In the genomic region with DNA sequence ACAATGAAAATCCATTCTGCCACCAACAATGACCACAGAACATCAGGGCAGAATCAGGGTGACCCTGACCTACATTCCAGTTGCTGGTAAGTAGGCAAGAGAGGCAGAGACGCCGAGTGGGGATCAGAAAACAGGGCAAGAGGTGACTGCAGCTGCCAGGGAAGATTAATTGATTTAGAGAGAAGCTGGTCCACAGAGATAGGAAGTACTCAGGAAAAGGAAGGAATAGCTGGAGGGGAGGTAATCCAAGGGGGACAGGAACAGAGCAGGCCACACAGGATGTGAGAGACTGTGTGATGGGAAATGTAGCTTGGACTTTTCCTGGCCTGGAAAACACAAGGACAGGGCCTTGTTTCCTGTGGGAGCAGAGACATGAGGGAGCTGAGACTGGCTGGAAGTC, we compare ENCODE assay signal across 12 mouse cellular contexts. TPM values are rescaled to one million over a fixed set of nuclear protein-coding genes. Genes with fewer than 3 reads are reported as not detected.
A peak's percentile ranks its signal among the peaks of the same experiment; 100 is the strongest.
DNase-seq lines count a peak whose midpoint lies in the region; ATAC-seq and TF ChIP-seq lines count a peak whose summit lies in the region.
"Had no signal": no experiment of that assay in that cellular context is flagged by ENCODE, and none has a peak within 500 bp of the region (broad histone marks: within the 10 kb centered on the region; RNA-seq: fewer than 3 reads in every experiment).

No protein-coding gene starts in this region.

- H3K36me3 ChIP-seq in kidney, adult 2 months (ENCODE audit: control insufficient read depth, insufficient read depth, low read length): no peaks in the 10 kb centered on the region
- no peaks in the 10 kb centered on the region for H3K36me3 ChIP-seq in forebrain, embryonic 15.5 days
- H3K36me3 ChIP-seq: embryonic facial prominence, embryonic 15.5 days had no signal

- H3K4me1 ChIP-seq in kidney, adult 2 months (ENCODE audit: control insufficient read depth, insufficient read depth, low read length): peaks cover 28% of the 10 kb centered on the region
- H3K4me1 ChIP-seq in forebrain, embryonic 15.5 days: no peaks in the 10 kb centered on the region
- H3K4me1 ChIP-seq: megakaryocyte, embryonic 14.5 days had no signal

- TF ChIP-seq CTCF in kidney, adult 2 months (conservative IDR thresholded peaks at IDR 0.05; ENCODE audit: insufficient read depth, insufficient read length, low read depth, low read length): no peak

- no peak overlapping the region for H3K4me2 ChIP-seq in forebrain, embryonic 15.5 days (replicated peaks)
- H3K4me2 ChIP-seq: embryonic facial prominence, embryonic 15.5 days had no signal

- H3K4me3 ChIP-seq in kidney, adult 2 months (ENCODE audit: insufficient read depth, low read depth, low read length): no peak overlapping the region
- H3K4me3 ChIP-seq in forebrain, embryonic 15.5 days: no peak overlapping the region
- H3K4me3 ChIP-seq: embryonic facial prominence, embryonic 15.5 days; megakaryocyte, embryonic 14.5 days; myocyte had no signal

- 31% methylated on average over 2 of the region's 2 CpGs for WGBS in kidney, adult 2 months
- 79% methylated on average over 2 of the region's 2 CpGs for WGBS in forebrain, embryonic 15.5 days

- peak; percentile 72 for DNase-seq in kidney, adult 2 months
- DNase-seq in kidney, postnatal 4 days: no peak
- peak; percentile 45 for DNase-seq in adrenal gland, postnatal 14 days
- DNase-seq in heart, adult 9 months (ENCODE audit: low spot score in 2 of 2): peak; percentile 66 to 82
- DNase-seq in kidney, postnatal 14 days: peak; percentile 60
- DNase-seq in spleen, adult 12 weeks (ENCODE audit: low spot score): no peak
- DNase-seq in ovary, postnatal 14 days (ENCODE audit: low spot score): no peak
- DNase-seq: cerebellum, postnatal 10 days had no signal

- no peak overlapping the region for H3K27ac ChIP-seq in kidney, adult 2 months (ENCODE audit: insufficient read depth, low read depth, low read length)
- no peak overlapping the region for H3K27ac ChIP-seq in forebrain, embryonic 15.5 days (replicated peaks)
- H3K27ac ChIP-seq: embryonic facial prominence, embryonic 15.5 days had no signal

- no peaks in the 10 kb centered on the region for H3K27me3 ChIP-seq in kidney, adult 2 months (replicated peaks; ENCODE audit: control insufficient read depth, insufficient read depth, low read length)
- H3K27me3 ChIP-seq in forebrain, embryonic 15.5 days: no peaks in the 10 kb centered on the region
- H3K27me3 ChIP-seq: embryonic facial prominence, embryonic 15.5 days; megakaryocyte, embryonic 14.5 days had no signal

- TF ChIP-seq POLR2A in kidney, adult 2 months (IDR thresholded peaks at IDR 0.05; ENCODE audit: low read depth, low read length): no peak

- no peak overlapping the region for H3K9ac ChIP-seq in forebrain, embryonic 15.5 days (replicated peaks)
- H3K9ac ChIP-seq: embryonic facial prominence, embryonic 15.5 days had no signal

- ATAC-seq in forebrain, embryonic 15.5 days (replicated peaks): no peak

- H3K9me3 ChIP-seq in forebrain, embryonic 15.5 days: no peaks in the 10 kb centered on the region
- H3K9me3 ChIP-seq: embryonic facial prominence, embryonic 15.5 days; megakaryocyte, embryonic 14.5 days had no signal

RNA-seq across cellular contexts. Expression of gene Galnt18, which starts 52.8 kb away (rescaled TPM):
- 34.9 and 38.8 TPM in 2 replicates for polyA plus RNA-seq in kidney, adult 2 months (2012; rRNA removed)
- 18.4 and 24.1 TPM in 2 replicates for total RNA-seq in adrenal gland, postnatal 14 days (2021)
- polyA plus RNA-seq in forebrain, embryonic 15.5 days (2015; fragmentation: Nextera tagmentation; extraction: Ambion mirVana): 10.2 and 10.4 TPM in 2 replicates

Comparison
In these comparisons a context has a peak if more than half of its experiments do, and no peak if none do; other contexts are left out.
1. DNase-seq: peak in kidney, adult 2 months (single experiment), adrenal gland, postnatal 14 days (single experiment), heart, adult 9 months (2 of 2) and kidney, postnatal 14 days (single experiment); none in kidney, postnatal 4 days (0 of 2), spleen, adult 12 weeks (single experiment) and ovary, postnatal 14 days (single experiment).